Mouse (Mus musculus) ES-Bruce4 (cell line): Measurements from ENCODE around the gene Wdr35. TPM values are rescaled to one million over a fixed set of nuclear protein-coding genes. Genes with fewer than 3 reads are reported as not detected.

Experiments used
- H3K27ac ChIP-seq: 2 replicates; pipeline ENCODE4 v1.5.1; 2012; ENCODE audit warnings: low read length, inconsistent platforms; ENCODE audit not compliant: insufficient read depth
- H3K27me3 ChIP-seq: 2 replicates; pipeline ENCODE4 v1.6.1; 2012; ENCODE audit warnings: mild to moderate bottlenecking, low read length, inconsistent platforms; ENCODE audit not compliant: control insufficient read depth, poor library complexity, insufficient read depth, severe bottlenecking
- H3K36me3 ChIP-seq: 2 replicates; pipeline ENCODE4 v1.6.1; 2012; ENCODE audit warnings: inconsistent platforms, mild to moderate bottlenecking, low read length, moderate library complexity; ENCODE audit not compliant: control insufficient read depth, poor library complexity, insufficient read depth, severe bottlenecking
- H3K4me1 ChIP-seq: one replicate; pipeline ENCODE4 v1.8.1; 2011; ENCODE audit warnings: low read length; ENCODE audit not compliant: control insufficient read depth, insufficient read depth
- H3K4me3 ChIP-seq: 2 replicates; pipeline ENCODE4 v1.5.1; 2011; ENCODE audit warnings: low read depth, mild to moderate bottlenecking, low read length
- H3K9ac ChIP-seq: 2 replicates; pipeline ENCODE4 v1.6.1; 2012; ENCODE audit warnings: low read depth, mild to moderate bottlenecking, inconsistent platforms; ENCODE audit not compliant: poor library complexity, severe bottlenecking
- H3K9me3 ChIP-seq: replicated peaks from 2 replicates; pipeline ENCODE4 v1.6.1; 2012; ENCODE audit warnings: mild to moderate bottlenecking, low read length, inconsistent platforms; ENCODE audit not compliant: control insufficient read depth, poor library complexity, insufficient read depth, severe bottlenecking
- CTCF ChIP-seq: IDR thresholded peaks from one replicate; pipeline ENCODE4 v1.8.1; 2011; ENCODE audit warnings: low read depth, low read length
- EP300 ChIP-seq: IDR thresholded peaks from 2 replicates; pipeline ENCODE4 v1.6.1; 2011; ENCODE audit warnings: low read depth, low read length; ENCODE audit not compliant: insufficient read depth
- POLR2A ChIP-seq: IDR thresholded peaks from one replicate; pipeline ENCODE4 v1.8.1; 2011; ENCODE audit warnings: low read length; ENCODE audit not compliant: insufficient read depth
- polyA plus RNA-seq: library from polyadenylated mRNA; stranded (reverse); fragments of >200 nt; gene quantifications from 2 replicates; pipeline ENCODE4 v1.2.4, GENCODE M21; 2011; ENCODE audit warnings: low read depth; ENCODE audit not compliant: missing spikeins, insufficient read depth, insufficient read length

The Wdr35 gene
- polyA plus RNA-seq, 1 experiment = 72.4 TPM

DNA sequence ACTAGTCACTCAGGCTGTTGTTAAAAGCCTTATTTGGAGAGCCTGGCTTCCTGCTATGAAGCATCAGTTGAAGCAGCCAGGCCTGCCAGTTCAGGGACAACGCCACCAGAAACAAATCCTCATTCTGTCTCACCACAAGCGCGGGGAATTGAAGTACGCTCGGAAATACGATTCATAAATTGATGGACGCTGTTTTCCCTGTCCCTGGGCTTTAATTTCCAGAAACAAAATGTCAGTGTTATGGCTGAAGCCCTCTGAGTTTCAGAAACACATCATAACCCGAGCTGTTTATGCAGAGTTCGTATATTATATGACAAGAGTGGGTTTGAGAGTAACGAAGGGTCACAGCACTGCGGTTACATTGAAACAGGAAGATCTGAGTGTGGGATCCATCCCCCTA lies 81.6 kb downstream of the Wdr35 start:
- no peaks in the 10 kb centered on the region for H3K36me3 ChIP-seq
- no peaks in the 10 kb centered on the region for H3K4me1 ChIP-seq
- no peak overlapping the region for H3K4me3 ChIP-seq
- no peaks in the 10 kb centered on the region for H3K27me3 ChIP-seq
- H3K9me3 ChIP-seq = no peaks in the 10 kb centered on the region
- TF ChIP-seq CTCF (no peak), EP300 (no peak), POLR2A (no peak)
- no peak overlapping the region for H3K9ac ChIP-seq
- H3K27ac ChIP-seq = no peak overlapping the region

DNA sequence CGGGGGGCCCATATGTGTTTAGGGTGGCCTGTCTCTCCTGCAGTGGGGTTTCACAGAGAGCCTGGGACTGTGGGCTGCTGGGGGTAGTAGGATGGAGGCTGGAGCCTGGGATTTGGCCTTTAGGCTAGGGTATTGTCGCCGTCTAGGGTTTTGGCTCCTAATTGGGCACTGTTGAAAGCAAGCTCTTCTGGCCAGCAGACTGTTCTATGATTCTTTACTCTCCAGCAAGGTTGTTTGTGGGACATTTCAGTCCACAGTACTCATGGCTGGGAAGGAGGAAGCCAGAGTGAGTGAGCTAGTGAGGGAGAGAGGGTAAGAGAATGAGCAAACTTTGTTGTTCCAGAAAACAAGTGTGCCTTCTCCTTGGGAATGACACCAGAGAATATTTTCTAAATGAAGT lies 85.8 kb downstream of the Wdr35 start:
- no peaks in the 10 kb centered on the region for H3K36me3 ChIP-seq
- H3K9ac ChIP-seq = no peak overlapping the region
- H3K4me3 ChIP-seq = no peak overlapping the region
- H3K27me3 ChIP-seq = no peaks in the 10 kb centered on the region
- H3K9me3 ChIP-seq = no peaks in the 10 kb centered on the region
- H3K4me1 ChIP-seq = no peaks in the 10 kb centered on the region
- H3K27ac ChIP-seq = no peak overlapping the region
- no peak for TF ChIP-seq POLR2A
- no peak for TF ChIP-seq EP300
- no peak for TF ChIP-seq CTCF

GRCm38 (mm10) chr12:9059965-9060364 lies 86.3 kb downstream of the Wdr35 start:
- Histone ChIP-seq H3K9me3 (no peaks in the 10 kb centered on the region), H3K4me3 (no peak overlapping the region), H3K9ac (no peak overlapping the region), H3K36me3 (no peaks in the 10 kb centered on the region), H3K27me3 (no peaks in the 10 kb centered on the region), H3K27ac (no peak overlapping the region), H3K4me1 (no peaks in the 10 kb centered on the region)
- TF ChIP-seq POLR2A = no peak
- TF ChIP-seq EP300 = no peak
- TF ChIP-seq CTCF = no peak

DNA sequence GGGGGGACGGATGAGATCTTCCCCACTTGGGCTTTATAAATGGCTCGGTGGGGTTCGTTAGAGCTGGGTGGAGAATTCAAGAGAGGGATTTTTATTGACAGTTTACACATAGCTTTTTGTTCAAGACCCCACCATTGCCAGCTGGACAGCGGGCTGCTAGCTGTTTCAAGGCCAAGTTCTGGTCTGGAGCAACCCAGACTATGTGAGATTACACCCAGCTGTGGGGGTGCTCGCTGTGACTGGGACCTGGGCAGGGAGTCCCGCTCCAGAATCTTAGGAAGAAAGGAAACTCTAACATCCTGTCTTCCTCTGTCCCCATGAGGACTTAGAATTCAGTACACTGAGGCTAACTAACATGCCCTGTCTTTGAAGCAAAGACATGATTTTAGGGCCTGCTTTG lies 89.9 kb downstream of the Wdr35 start:
- no peaks in the 10 kb centered on the region for H3K36me3 ChIP-seq
- H3K9me3 ChIP-seq = no peaks in the 10 kb centered on the region
- no peak for TF ChIP-seq EP300
- TF ChIP-seq CTCF = no peak
- no peak for TF ChIP-seq POLR2A
- H3K27me3 ChIP-seq = no peaks in the 10 kb centered on the region
- no peaks in the 10 kb centered on the region for H3K4me1 ChIP-seq
- H3K4me3 ChIP-seq = no peak overlapping the region
- no peak overlapping the region for H3K27ac ChIP-seq
- no peak overlapping the region for H3K9ac ChIP-seq

DNA sequence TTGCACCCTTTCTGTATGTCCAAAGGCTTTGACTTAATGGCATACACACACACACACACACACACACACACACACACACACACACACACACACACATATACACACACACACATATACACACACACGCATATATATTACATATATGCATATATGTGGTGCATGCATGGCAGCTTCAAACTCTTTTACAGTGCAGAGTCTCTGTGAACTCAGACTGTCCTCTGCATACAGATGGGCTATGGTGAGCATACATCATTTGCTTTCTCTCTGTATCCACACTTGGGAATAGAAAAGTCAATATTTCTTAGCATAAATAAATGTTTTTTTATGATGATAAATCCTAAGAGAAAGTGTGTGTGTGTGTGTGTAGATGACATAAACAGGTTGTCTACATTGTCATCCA lies 97.4 kb downstream of the Wdr35 start:
- H3K9me3 ChIP-seq = no peaks in the 10 kb centered on the region
- H3K27ac ChIP-seq = no peak overlapping the region
- H3K27me3 ChIP-seq = no peaks in the 10 kb centered on the region
- no peaks in the 10 kb centered on the region for H3K4me1 ChIP-seq
- no peak overlapping the region for H3K9ac ChIP-seq
- H3K36me3 ChIP-seq = no peaks in the 10 kb centered on the region
- TF ChIP-seq POLR2A = no peak
- no peak for TF ChIP-seq EP300
- TF ChIP-seq CTCF = no peak
- H3K4me3 ChIP-seq = no peak overlapping the region

GRCm38 (mm10) chr12:9071493-9071892 lies 97.8 kb downstream of the Wdr35 start:
- Histone ChIP-seq H3K9ac (no peak overlapping the region), H3K27me3 (no peaks in the 10 kb centered on the region), H3K4me1 (no peaks in the 10 kb centered on the region), H3K9me3 (no peaks in the 10 kb centered on the region), H3K4me3 (no peak overlapping the region), H3K36me3 (no peaks in the 10 kb centered on the region), H3K27ac (no peak overlapping the region)
- TF ChIP-seq EP300 = no peak
- no peak for TF ChIP-seq POLR2A
- TF ChIP-seq CTCF = no peak
